Mouse (Mus musculus) testis, adult 2 months (tissue): ENCODE data around the gene Retreg1.

Experiments
- CTCF ChIP-seq: fragments of 200-500 bp; IDR thresholded peaks from 2 replicates; pipeline ENCODE4 v1.5.1; 2012; ENCODE audit warnings: low read depth, mild to moderate bottlenecking, inconsistent platforms, low read length, moderate library complexity; ENCODE audit not compliant: control insufficient read depth, insufficient read depth, insufficient replicate concordance
- POLR2A ChIP-seq: fragments of 200-500 bp; IDR thresholded peaks from 2 replicates; pipeline ENCODE4 v1.6.1; 2012; ENCODE audit warnings: low read depth, mild to moderate bottlenecking, inconsistent platforms, low read length, moderate library complexity; ENCODE audit not compliant: control insufficient read depth

- TF ChIP-seq CTCF (no peak), POLR2A (no peak)
Measured at GRCm38 (mm10) chr15:25912911-25913310, 69.9 kb downstream of the Retreg1 start.
